Mouse (Mus musculus) midbrain, embryonic 16.5 days (tissue): ENCODE measurements at regions not wholly inside any gene's neighbourhood (a gene's known extent, or its start where the extent isn't known, plus 50 kb on each side); places are given as distances from the start of the nearest gene placed in this dataset.

Source experiments
- ATAC-seq: fragments of 200-750 bp; cut with Nextera tagmentation; 2 replicates; pipeline ENCODE4 v1.8.0; 2017; ENCODE audit warnings: moderate TSS enrichment
- H3K27ac ChIP-seq: fragments of 300-500 bp; sonication (generic); 2 replicates; pipeline ENCODE4 v1.5.1; 2014; ENCODE audit warnings: mild to moderate bottlenecking, low read length, mixed read lengths
- H3K27me3 ChIP-seq: fragments of 300-500 bp; sonication (generic); 2 replicates; pipeline ENCODE4 v1.6.1; 2014; ENCODE audit warnings: low read depth, low read length, mixed read lengths; ENCODE audit not compliant: control insufficient read depth, insufficient read depth
- H3K36me3 ChIP-seq: fragments of 300-500 bp; sonication (generic); 2 replicates; pipeline ENCODE4 v1.6.1; 2014; ENCODE audit warnings: mild to moderate bottlenecking, low read length, moderate library complexity, mixed read lengths; ENCODE audit not compliant: control insufficient read depth, insufficient read depth
- H3K4me1 ChIP-seq: fragments of 300-500 bp; sonication (generic); 2 replicates; pipeline ENCODE4 v1.6.1; 2014; ENCODE audit warnings: mild to moderate bottlenecking, low read length, mixed read lengths; ENCODE audit not compliant: control insufficient read depth, insufficient read depth
- H3K4me2 ChIP-seq: fragments of 300-500 bp; sonication (generic); 2 replicates; pipeline ENCODE4 v1.6.1; 2014; ENCODE audit warnings: mild to moderate bottlenecking, low read length, mixed read lengths
- H3K4me3 ChIP-seq: fragments of 300-500 bp; sonication (generic); 2 replicates; pipeline ENCODE4 v1.5.1; 2014; ENCODE audit warnings: low read depth, mild to moderate bottlenecking, low read length, moderate library complexity, mixed read lengths
- H3K9ac ChIP-seq: fragments of 300-500 bp; sonication (generic); 2 replicates; pipeline ENCODE4 v1.6.1; 2014; ENCODE audit warnings: low read depth, low read length, mixed read lengths
- H3K9me3 ChIP-seq: fragments of 300-500 bp; sonication (generic); replicated peaks from 2 replicates; pipeline ENCODE4 v1.6.1; 2014; ENCODE audit warnings: mild to moderate bottlenecking, low read length, mixed read lengths; ENCODE audit not compliant: control insufficient read depth, poor library complexity, severe bottlenecking
- WGBS: fragments of 180-500 bp; shearing (Covaris S2); extraction: QIAGEN DNeasy Blood & Tissue Kit; methylation state at CpG from one replicate; pipeline ENCODE4 v1.1.7; 2014; 5-methylcytosine and 5-hydroxymethylcytosine counted together

GRCm38 (mm10) chrX:167152611-167153010 is 56.5 kb downstream of the Tmsb4x start:
- H3K9me3 ChIP-seq = no peaks in the 10 kb centered on the region
- WGBS = 82% methylated on average over 4 of the region's 4 CpGs

GRCm38 (mm10) chrX:167151341-167151740 is 57.8 kb downstream of the Tmsb4x start:
- Histone ChIP-seq H3K9me3 (no peaks in the 10 kb centered on the region), H3K4me1 (no peaks in the 10 kb centered on the region), H3K9ac (no peak overlapping the region), H3K27ac (no peak overlapping the region), H3K4me2 (no peak overlapping the region), H3K27me3 (no peaks in the 10 kb centered on the region; the same call in 1 of the 2 replicates), H3K4me3 (no peak overlapping the region), H3K36me3 (no peaks in the 10 kb centered on the region)
- 45% methylated on average over 3 of the region's 3 CpGs for WGBS
- no peak for ATAC-seq

More at GRCm38 (mm10) chrX:167152611-167153010, 56.5 kb downstream of the Tmsb4x start:
- H3K27ac ChIP-seq = no peak overlapping the region
- no peak for ATAC-seq
- no peaks in the 10 kb centered on the region for H3K4me1 ChIP-seq
- H3K9ac ChIP-seq = no peak overlapping the region
- no peaks in the 10 kb centered on the region; the same call in 1 of the 2 replicates for H3K27me3 ChIP-seq
- H3K4me3 ChIP-seq = no peak overlapping the region
- no peaks in the 10 kb centered on the region for H3K36me3 ChIP-seq
- H3K4me2 ChIP-seq = no peak overlapping the region

GRCm38 (mm10) chrX:167149400-167149799 is 59.7 kb downstream of the Tmsb4x start:
- Histone ChIP-seq H3K27me3 (no peaks in the 10 kb centered on the region; the same call in 1 of the 2 replicates), H3K4me1 (no peaks in the 10 kb centered on the region), H3K36me3 (no peaks in the 10 kb centered on the region), H3K27ac (no peak overlapping the region), H3K4me2 (no peak overlapping the region), H3K4me3 (no peak overlapping the region), H3K9ac (no peak overlapping the region), H3K9me3 (no peaks in the 10 kb centered on the region)
- whole genome bisulfite sequencing = 91% methylated on average over 4 of the region's 4 CpGs
- ATAC-seq = no peak

GRCm38 (mm10) chrX:167146513-167147360 is 62.4 kb downstream of the Tmsb4x start:
- no peaks in the 10 kb centered on the region for H3K36me3 ChIP-seq
- no peaks in the 10 kb centered on the region for H3K4me1 ChIP-seq
- H3K4me2 ChIP-seq = no peak overlapping the region
- no peak overlapping the region for H3K9ac ChIP-seq
- H3K9me3 ChIP-seq = no peaks in the 10 kb centered on the region
- no peaks in the 10 kb centered on the region for H3K27me3 ChIP-seq
- 83% methylated on average over 8 of the region's 8 CpGs for WGBS
- H3K4me3 ChIP-seq = no peak overlapping the region
- no peak for ATAC-seq
- H3K27ac ChIP-seq = no peak overlapping the region

GRCm38 (mm10) chrX:167145508-167146182 is 63.5 kb downstream of the Tmsb4x start:
- ATAC-seq = no peak
- H3K27me3 ChIP-seq = no peaks in the 10 kb centered on the region
- whole genome bisulfite sequencing = 70% methylated on average over 11 of the region's 11 CpGs
- no peaks in the 10 kb centered on the region for H3K4me1 ChIP-seq
- no peaks in the 10 kb centered on the region for H3K36me3 ChIP-seq
- H3K9ac ChIP-seq = no peak overlapping the region
- H3K27ac ChIP-seq = no peak overlapping the region
- no peak overlapping the region for H3K4me2 ChIP-seq
- H3K9me3 ChIP-seq = no peaks in the 10 kb centered on the region
- no peak overlapping the region for H3K4me3 ChIP-seq

GRCm38 (mm10) chrX:167139110-167139509 is 70.0 kb downstream of the Tmsb4x start:
- ATAC-seq = no peak
- no peak overlapping the region for H3K4me3 ChIP-seq
- no peaks in the 10 kb centered on the region for H3K4me1 ChIP-seq
- H3K36me3 ChIP-seq = no peaks in the 10 kb centered on the region
- H3K27me3 ChIP-seq = peaks cover 4% of the 10 kb centered on the region; the same call in 1 of the 2 replicates
- 68% methylated on average over 2 of the region's 2 CpGs for WGBS
- no peak overlapping the region for H3K27ac ChIP-seq
- no peaks in the 10 kb centered on the region for H3K9me3 ChIP-seq
- H3K4me2 ChIP-seq = no peak overlapping the region
- H3K9ac ChIP-seq = no peak overlapping the region

GRCm38 (mm10) chrX:167134250-167134649 is 74.9 kb downstream of the Tmsb4x start:
- ATAC-seq = no peak

GRCm38 (mm10) chrX:167132989-167133395 is 76.1 kb downstream of the Tmsb4x start:
- no peaks in the 10 kb centered on the region for H3K9me3 ChIP-seq
- H3K4me1 ChIP-seq = no peaks in the 10 kb centered on the region
- H3K4me3 ChIP-seq = no peak overlapping the region
- no peak for ATAC-seq
- H3K36me3 ChIP-seq = no peaks in the 10 kb centered on the region
- H3K9ac ChIP-seq = no peak overlapping the region
- no peak overlapping the region for H3K4me2 ChIP-seq
- 80% methylated on average over 4 of the region's 4 CpGs for WGBS
- peaks cover 12% of the 10 kb centered on the region for H3K27me3 ChIP-seq
- H3K27ac ChIP-seq = no peak overlapping the region

More at GRCm38 (mm10) chrX:167134250-167134649, 74.9 kb downstream of the Tmsb4x start:
- Histone ChIP-seq H3K36me3 (no peaks in the 10 kb centered on the region), H3K4me2 (no peak overlapping the region), H3K27ac (no peak overlapping the region), H3K4me3 (no peak overlapping the region), H3K4me1 (no peaks in the 10 kb centered on the region), H3K27me3 (peaks cover 12% of the 10 kb centered on the region), H3K9me3 (no peaks in the 10 kb centered on the region), H3K9ac (no peak overlapping the region)
- WGBS = 86% methylated on average over 3 of the region's 3 CpGs

GRCm38 (mm10) chrX:167131317-167131716 is 77.8 kb downstream of the Tmsb4x start:
- H3K4me3 ChIP-seq = no peak overlapping the region
- peaks cover 12% of the 10 kb centered on the region for H3K27me3 ChIP-seq
- no peaks in the 10 kb centered on the region for H3K9me3 ChIP-seq
- H3K9ac ChIP-seq = no peak overlapping the region
- no peaks in the 10 kb centered on the region for H3K4me1 ChIP-seq
- no peaks in the 10 kb centered on the region for H3K36me3 ChIP-seq
- H3K4me2 ChIP-seq = no peak overlapping the region
- no peak for ATAC-seq
- H3K27ac ChIP-seq = no peak overlapping the region
- 86% methylated on average over 3 of the region's 3 CpGs for WGBS
